Mouse (Mus musculus) midbrain, postnatal 0 days (tissue): Measurements from ENCODE around the gene Ppm1h. TPM values are rescaled to one million over a fixed set of nuclear protein-coding genes. Genes with fewer than 3 reads are reported as not detected.

Experiments used
- ATAC-seq: fragments of 200-750 bp; cut with Nextera tagmentation; 2 replicates; pipeline ENCODE4 v1.8.0; 2017; ENCODE audit warnings: moderate number of reproducible peaks, mild to moderate bottlenecking, moderate TSS enrichment, moderate library complexity; ENCODE audit not compliant: low FRiP score
- DNase-seq: peaks from one replicate; pipeline ENCODE4 v3.0.0-alpha.2; 2015; ENCODE audit warnings: low spot score
- H3K27ac ChIP-seq: fragments of 300-500 bp; sonication (generic); 2 replicates; pipeline ENCODE4 v1.5.1; 2014; ENCODE audit warnings: low read depth, mild to moderate bottlenecking, low read length, mixed read lengths
- H3K27me3 ChIP-seq: fragments of 300-500 bp; sonication (generic); 2 replicates; pipeline ENCODE4 v1.6.1; 2014; ENCODE audit warnings: low read length, control low read depth, mixed read lengths; ENCODE audit not compliant: insufficient read depth
- H3K36me3 ChIP-seq: fragments of 300-500 bp; sonication (generic); 2 replicates; pipeline ENCODE4 v1.6.1; 2014; ENCODE audit warnings: low read length, control low read depth, mixed read lengths; ENCODE audit not compliant: insufficient read depth
- H3K4me1 ChIP-seq: fragments of 300-500 bp; sonication (generic); 2 replicates; pipeline ENCODE4 v1.6.1; 2014; ENCODE audit warnings: mild to moderate bottlenecking, control low read depth, antibody characterized with exemption, low read length, mixed read lengths; ENCODE audit not compliant: insufficient read depth
- H3K4me2 ChIP-seq: fragments of 300-500 bp; sonication (generic); 2 replicates; pipeline ENCODE4 v1.6.1; 2014; ENCODE audit warnings: low read depth, mild to moderate bottlenecking, low read length, mixed read lengths; ENCODE audit not compliant: poor library complexity, severe bottlenecking
- H3K4me3 ChIP-seq: fragments of 300-500 bp; sonication (generic); 2 replicates; pipeline ENCODE4 v1.5.1; 2014; ENCODE audit warnings: low read depth, mild to moderate bottlenecking, low read length, moderate library complexity
- H3K9ac ChIP-seq: fragments of 300-500 bp; sonication (generic); replicated peaks from 2 replicates; pipeline ENCODE4 v1.6.1; 2014; ENCODE audit warnings: mild to moderate bottlenecking, low read length, moderate library complexity, mixed read lengths; ENCODE audit not compliant: poor library complexity, severe bottlenecking
- H3K9me3 ChIP-seq: fragments of 300-500 bp; sonication (generic); 2 replicates; pipeline ENCODE4 v1.6.1; 2016; ENCODE audit warnings: low read length, control low read depth
- CTCF ChIP-seq: IDR thresholded peaks from 2 replicates; pipeline ENCODE4 v1.5.1; 2016; ENCODE audit warnings: antibody characterized with exemption, mild to moderate bottlenecking
- WGBS: fragments of 180-500 bp; shearing (Covaris S2); extraction: QIAGEN DNeasy Blood & Tissue Kit; methylation state at CpG from one replicate; pipeline ENCODE4 v1.1.7; 2014; 5-methylcytosine and 5-hydroxymethylcytosine counted together
- polyA plus RNA-seq: library from polyadenylated mRNA; unstranded; fragments of >200 nt; fragmentation: Nextera tagmentation; extraction: Ambion mirVana; gene quantifications from 2 replicates; pipeline ENCODE4 v1.2.1, GENCODE M21; 2015
- total RNA-seq: library from RNA; depleted of rRNA; stranded (reverse); fragments of >200 nt; gene quantifications from 2 replicates; pipeline ENCODE4 v1.2.3, GENCODE M21; 2014; rRNA removed

Gene Ppm1h
- total RNA-seq (34.8 and 42.8 TPM in 2 replicates), polyA plus RNA-seq (25.9 and 28.0 TPM in 2 replicates)

DNA sequence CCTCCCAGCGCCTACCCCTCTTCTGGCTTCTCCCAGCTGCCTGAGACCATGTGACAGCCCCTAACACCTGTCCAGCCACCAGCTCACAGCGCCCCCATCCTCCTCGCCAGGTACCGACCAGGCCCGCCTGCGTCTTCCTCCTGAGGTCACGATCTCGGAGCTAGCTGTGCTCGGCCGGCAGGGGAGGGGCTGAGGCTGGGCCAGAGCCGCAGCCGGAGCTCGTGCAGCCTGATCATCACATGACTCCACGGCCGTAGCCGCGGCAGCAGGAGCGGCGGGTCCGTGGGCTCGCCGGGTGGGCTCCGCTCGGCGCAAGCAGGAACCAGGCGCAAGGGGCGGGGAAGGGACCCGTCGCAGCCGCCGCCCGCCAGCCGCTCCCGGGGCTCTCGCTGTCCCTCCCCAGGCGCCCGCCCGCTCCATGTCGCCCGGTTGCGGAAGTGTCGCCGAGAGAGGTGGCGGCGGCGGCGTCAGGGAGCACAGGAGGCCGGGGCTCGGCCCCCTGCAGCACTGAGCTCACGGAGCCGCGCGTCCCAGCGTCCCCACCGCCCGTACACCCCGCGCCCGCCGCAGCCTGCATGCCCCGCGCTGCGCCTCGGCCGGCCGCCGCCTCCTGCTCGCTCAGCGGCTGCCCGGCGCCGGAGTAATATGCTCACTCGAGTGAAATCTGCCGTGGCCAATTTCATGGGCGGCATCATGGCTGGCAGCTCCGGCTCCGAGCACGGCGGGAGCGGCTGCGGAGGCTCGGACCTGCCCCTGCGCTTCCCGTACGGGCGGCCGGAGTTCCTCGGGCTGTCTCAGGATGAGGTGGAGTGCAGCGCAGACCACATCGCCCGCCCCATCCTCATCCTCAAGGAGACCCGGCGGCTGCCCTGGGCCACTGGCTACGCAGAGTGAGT, at the start of gene Ppm1h:
Gene Ppm1h, plus strand, starts transcription at position 222 of the 896 bp plus-strand sequence.
- peak within 1 kb of the TSS; percentile 85 for H3K9ac ChIP-seq
- peak within 1 kb of the TSS; percentile 93 for H3K4me2 ChIP-seq
- H3K36me3 ChIP-seq, result no peaks in the 10 kb centered on the region
- peak; percentile 81 for ATAC-seq
- no peaks in the 10 kb centered on the region for H3K9me3 ChIP-seq
- no peaks in the 10 kb centered on the region for H3K4me1 ChIP-seq
- peak within 1 kb of the TSS; percentile 83 for H3K27ac ChIP-seq
- peak; percentile 77 for DNase-seq
- no peaks in the 10 kb centered on the region for H3K27me3 ChIP-seq
- WGBS, result 1% methylated on average over 53 of the region's 94 CpGs
- H3K4me3 ChIP-seq, result peak within 1 kb of the TSS; percentile 86
- peak; percentile 67 for TF ChIP-seq CTCF

DNA sequence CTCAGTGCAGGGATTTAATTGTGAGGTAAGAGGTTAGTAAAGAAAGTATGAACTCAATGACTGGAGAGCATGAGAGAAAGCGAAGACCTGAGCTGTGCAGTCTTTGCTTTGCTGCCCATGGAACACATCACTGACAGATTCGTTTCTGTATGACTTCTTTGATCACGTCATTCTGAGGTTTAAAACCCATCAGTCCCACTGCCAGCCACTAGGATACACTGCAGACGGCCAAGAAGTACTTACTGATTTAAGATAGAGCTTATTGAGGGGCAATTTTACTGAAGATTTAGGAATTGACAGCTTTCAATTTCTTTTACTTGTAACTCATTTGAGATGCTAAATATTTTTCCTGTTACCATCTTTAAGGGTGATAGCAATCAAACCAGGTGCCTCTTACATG, 49.6 kb upstream of the Ppm1h start:
- ATAC-seq, result no peak
- WGBS, result 67% methylated on average over 4 of the region's 4 CpGs
- TF ChIP-seq CTCF, result peak; percentile 25; the same call in 1 of the 2 replicates

DNA sequence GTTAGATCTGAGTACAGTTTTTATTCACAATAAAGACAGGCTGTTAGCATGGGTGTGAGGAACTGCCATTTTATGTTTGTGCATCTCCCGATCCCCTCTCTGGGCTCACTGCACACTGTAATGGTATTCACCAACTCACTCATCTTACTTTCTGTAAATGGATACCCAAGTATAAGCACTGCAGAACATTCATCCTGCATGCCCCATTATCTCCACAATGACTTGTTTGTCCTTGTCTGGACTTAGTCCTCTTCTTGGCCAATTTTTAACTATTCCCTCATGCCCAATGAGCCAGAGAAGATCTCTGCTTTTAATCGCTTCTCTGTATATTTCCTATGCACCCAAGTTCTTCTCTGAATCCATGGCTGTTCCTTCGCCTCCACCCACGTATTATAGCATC, 38.7 kb upstream of the Ppm1h start:
- Histone ChIP-seq H3K4me1 (no peaks in the 10 kb centered on the region), H3K9me3 (no peaks in the 10 kb centered on the region), H3K36me3 (no peaks in the 10 kb centered on the region), H3K9ac (no peak overlapping the region), H3K27ac (no peak overlapping the region), H3K27me3 (no peaks in the 10 kb centered on the region), H3K4me2 (no peak overlapping the region), H3K4me3 (no peak overlapping the region)
- no peak for DNase-seq
- ATAC-seq, result no peak
- WGBS, result 96% methylated on average over 4 of the region's 4 CpGs
- no peak for TF ChIP-seq CTCF

More for the DNA sequence above, 49.6 kb upstream of the Ppm1h start:
- H3K9me3 ChIP-seq, result no peaks in the 10 kb centered on the region
- H3K4me3 ChIP-seq, result no peak overlapping the region
- no peak overlapping the region for H3K9ac ChIP-seq
- H3K4me2 ChIP-seq, result no peak overlapping the region
- no peaks in the 10 kb centered on the region for H3K27me3 ChIP-seq
- no peaks in the 10 kb centered on the region for H3K36me3 ChIP-seq
- no peaks in the 10 kb centered on the region for H3K4me1 ChIP-seq
- DNase-seq, result no peak
- no peak overlapping the region for H3K27ac ChIP-seq

DNA sequence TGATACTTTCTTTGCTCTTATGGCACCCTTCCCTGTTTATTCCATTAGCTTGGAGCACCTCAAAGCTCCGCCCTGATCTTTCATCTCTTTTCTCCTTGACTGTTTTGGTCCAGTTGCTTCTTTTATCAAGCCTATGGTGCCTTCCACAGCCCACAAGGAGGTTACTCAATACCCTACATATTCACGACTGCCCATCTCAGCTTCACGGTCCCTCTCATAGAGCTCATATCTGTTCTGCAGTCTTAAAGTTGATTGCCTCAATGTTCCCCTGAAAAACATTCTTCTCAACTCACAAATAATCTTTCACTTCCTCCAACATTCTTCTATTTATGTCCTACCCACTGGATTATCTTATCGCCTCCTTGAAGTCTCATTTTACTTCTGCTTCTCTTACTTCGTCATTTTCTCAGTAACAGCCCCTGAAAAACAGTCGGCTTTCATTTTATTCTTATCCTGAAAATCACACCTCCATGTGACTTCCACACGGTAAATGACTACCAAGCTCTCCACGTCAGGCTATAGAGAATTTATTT, 37.2 kb upstream of the Ppm1h start:
- no peaks in the 10 kb centered on the region for H3K27me3 ChIP-seq
- H3K9ac ChIP-seq, result no peak overlapping the region
- DNase-seq (no peak), ATAC-seq (no peak)
- 92% methylated on average over 8 of the region's 8 CpGs for WGBS
- no peaks in the 10 kb centered on the region for H3K4me1 ChIP-seq
- H3K9me3 ChIP-seq, result no peaks in the 10 kb centered on the region
- H3K4me2 ChIP-seq, result no peak overlapping the region
- no peaks in the 10 kb centered on the region for H3K36me3 ChIP-seq
- TF ChIP-seq CTCF, result no peak
- no peak overlapping the region for H3K27ac ChIP-seq
- H3K4me3 ChIP-seq, result no peak overlapping the region

DNA sequence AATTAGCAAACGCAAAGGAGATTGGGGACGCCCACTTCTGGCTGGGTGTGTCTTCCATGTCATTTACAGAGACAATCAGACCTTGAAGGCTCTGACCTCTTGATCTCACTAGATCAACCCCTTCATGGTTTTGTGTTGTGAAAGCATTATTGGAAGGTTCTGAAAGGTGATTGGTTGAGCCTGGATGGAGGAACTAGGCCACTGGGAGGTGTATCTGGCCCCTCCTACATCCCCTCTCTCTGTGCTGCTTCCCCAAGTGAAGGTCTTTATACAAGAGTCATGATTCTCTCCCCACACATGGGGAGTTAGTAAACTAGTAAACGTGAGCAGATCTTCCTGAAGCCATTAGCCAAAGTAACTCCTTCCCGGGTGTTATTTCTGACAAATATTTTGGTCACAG, 36.4 kb upstream of the Ppm1h start:
- ATAC-seq (no peak), DNase-seq (no peak)
- Histone ChIP-seq H3K36me3 (no peaks in the 10 kb centered on the region), H3K4me3 (no peak overlapping the region), H3K4me1 (no peaks in the 10 kb centered on the region), H3K27me3 (no peaks in the 10 kb centered on the region), H3K27ac (no peak overlapping the region), H3K9ac (no peak overlapping the region), H3K4me2 (no peak overlapping the region), H3K9me3 (no peaks in the 10 kb centered on the region)
- TF ChIP-seq CTCF, result no peak
- 76% methylated on average over 4 of the region's 4 CpGs for WGBS

DNA sequence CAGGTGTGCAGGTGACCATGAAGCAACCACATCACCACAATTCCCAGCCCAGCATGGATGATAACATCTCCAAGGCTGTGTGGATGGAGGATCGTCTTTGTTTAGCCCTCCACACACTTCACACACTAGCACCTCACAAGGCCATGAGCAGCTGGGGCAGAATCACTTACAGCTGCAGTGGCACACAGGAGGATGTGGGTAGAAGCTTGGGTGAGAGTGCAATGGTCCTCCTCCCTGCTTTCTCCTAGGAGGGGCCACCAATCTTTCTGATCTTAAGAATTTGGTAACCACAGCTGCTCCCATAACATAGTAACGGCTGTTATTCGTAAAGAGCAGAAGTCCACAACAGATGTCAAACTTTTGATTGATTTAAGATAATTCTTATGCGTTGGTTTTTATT, 26.6 kb upstream of the Ppm1h start:
- no peak for DNase-seq
- 94% methylated on average over 4 of the region's 4 CpGs for WGBS
- Histone ChIP-seq H3K4me3 (no peak overlapping the region), H3K27me3 (no peaks in the 10 kb centered on the region), H3K27ac (no peak overlapping the region), H3K9ac (no peak overlapping the region), H3K4me2 (no peak overlapping the region), H3K36me3 (no peaks in the 10 kb centered on the region), H3K9me3 (no peaks in the 10 kb centered on the region), H3K4me1 (no peaks in the 10 kb centered on the region)
- ATAC-seq, result no peak
- no peak for TF ChIP-seq CTCF
